Mouse (Mus musculus): ENCODE data around the gene Gm28372. TPM values are rescaled to one million over a fixed set of nuclear protein-coding genes. Genes with fewer than 3 reads are reported as not detected.

Gene Gm28372
- total RNA-seq, 1 experiment = not detected

- Histone ChIP-seq H3K4me1 (ENCODE audit: control insufficient read depth in 2 of 2, insufficient read depth in 2 of 2, low read length in 2 of 2, poor library complexity in 1 of 2) (no peaks in the 10 kb centered on the region), H3K27ac (ENCODE audit: insufficient read depth, low read depth, low read length, poor library complexity, severe bottlenecking) (no peak overlapping the region), H3K9me3 (ENCODE audit: control insufficient read depth, insufficient read depth, low read depth, low read length) (no peaks in the 10 kb centered on the region), H3K9ac (ENCODE audit: insufficient read depth, low read depth, low read length, poor library complexity, severe bottlenecking) (no peak overlapping the region), H3K4me3 (ENCODE audit: insufficient read depth in 1 of 2, low read depth in 1 of 2, low read length in 2 of 2, poor library complexity in 1 of 2, severe bottlenecking in 1 of 2) (no peak overlapping the region), H3K36me3 (ENCODE audit: control insufficient read depth, insufficient read depth, low read length, poor library complexity, severe bottlenecking) (no peaks in the 10 kb centered on the region)
- TF ChIP-seq HCFC1 (IDR thresholded peaks at IDR 0.05; ENCODE audit: borderline replicate concordance, insufficient read depth, low read length) (no peak), ZNF384 (IDR thresholded peaks at IDR 0.05; ENCODE audit: low read depth, low read length) (no peak), MAFK (IDR thresholded peaks at IDR 0.05; ENCODE audit: insufficient read depth, low read depth, low read length) (no peak), CHD2 (IDR thresholded peaks at IDR 0.05; ENCODE audit: low read depth, low read length) (no peak), ZC3H11A (IDR thresholded peaks at IDR 0.05; ENCODE audit: borderline replicate concordance, low read depth, low read length) (no peak)
- no peak for DNase-seq (ENCODE audit: low read depth, low spot score)
- in situ Hi-C loops (cut with MboI; ENCODE audit: low sequenced_read_pairs in 2 of 2, unreplicated experiment in 2 of 2) = no loop called here
Observed at GRCm38 (mm10) chr2:130451727-130452090, 46.7 kb downstream of the Gm28372 start.

- Histone ChIP-seq H3K9me3 (ENCODE audit: control insufficient read depth, insufficient read depth, low read depth, low read length) (no peaks in the 10 kb centered on the region), H3K9ac (ENCODE audit: insufficient read depth, low read depth, low read length, poor library complexity, severe bottlenecking) (no peak overlapping the region), H3K27ac (ENCODE audit: insufficient read depth, low read depth, low read length, poor library complexity, severe bottlenecking) (no peak overlapping the region), H3K4me3 (ENCODE audit: insufficient read depth in 1 of 2, low read depth in 1 of 2, low read length in 2 of 2, poor library complexity in 1 of 2, severe bottlenecking in 1 of 2) (no peak overlapping the region), H3K36me3 (ENCODE audit: control insufficient read depth, insufficient read depth, low read length, poor library complexity, severe bottlenecking) (no peaks in the 10 kb centered on the region), H3K4me1 (ENCODE audit: control insufficient read depth in 2 of 2, insufficient read depth in 2 of 2, low read length in 2 of 2, poor library complexity in 1 of 2) (no peaks in the 10 kb centered on the region)
- no peak for TF ChIP-seq HCFC1 (IDR thresholded peaks at IDR 0.05; ENCODE audit: borderline replicate concordance, insufficient read depth, low read length)
- TF ChIP-seq ZNF384 (IDR thresholded peaks at IDR 0.05; ENCODE audit: low read depth, low read length) = no peak
- TF ChIP-seq ZC3H11A (IDR thresholded peaks at IDR 0.05; ENCODE audit: borderline replicate concordance, low read depth, low read length) = no peak
- TF ChIP-seq MAFK (IDR thresholded peaks at IDR 0.05; ENCODE audit: insufficient read depth, low read depth, low read length) = no peak
- no peak for TF ChIP-seq CHD2 (IDR thresholded peaks at IDR 0.05; ENCODE audit: low read depth, low read length)
- in situ Hi-C loops (cut with MboI; ENCODE audit: low sequenced_read_pairs in 2 of 2, unreplicated experiment in 2 of 2) = no loop called here
- no peak for DNase-seq (ENCODE audit: low read depth, low spot score)
Observed at GRCm38 (mm10) chr2:130452266-130452665, 47.2 kb downstream of the Gm28372 start.

- DNase-seq (ENCODE audit: low read depth, low spot score) = no peak
- H3K9ac ChIP-seq (ENCODE audit: insufficient read depth, low read depth, low read length, poor library complexity, severe bottlenecking) = no peak overlapping the region
- H3K4me1 ChIP-seq (ENCODE audit: control insufficient read depth in 2 of 2, insufficient read depth in 2 of 2, low read length in 2 of 2, poor library complexity in 1 of 2) = no peaks in the 10 kb centered on the region
- no peak overlapping the region for H3K27ac ChIP-seq (ENCODE audit: insufficient read depth, low read depth, low read length, poor library complexity, severe bottlenecking)
- no peak for TF ChIP-seq HCFC1 (IDR thresholded peaks at IDR 0.05; ENCODE audit: borderline replicate concordance, insufficient read depth, low read length)
- no peak for TF ChIP-seq MAFK (IDR thresholded peaks at IDR 0.05; ENCODE audit: insufficient read depth, low read depth, low read length)
- TF ChIP-seq ZC3H11A (IDR thresholded peaks at IDR 0.05; ENCODE audit: borderline replicate concordance, low read depth, low read length) = no peak
- H3K4me3 ChIP-seq (ENCODE audit: insufficient read depth in 1 of 2, low read depth in 1 of 2, low read length in 2 of 2, poor library complexity in 1 of 2, severe bottlenecking in 1 of 2) = no peak overlapping the region
- in situ Hi-C loops (cut with MboI; ENCODE audit: low sequenced_read_pairs in 2 of 2, unreplicated experiment in 2 of 2) = no loop called here
- H3K9me3 ChIP-seq (ENCODE audit: control insufficient read depth, insufficient read depth, low read depth, low read length) = no peaks in the 10 kb centered on the region
- H3K36me3 ChIP-seq (ENCODE audit: control insufficient read depth, insufficient read depth, low read length, poor library complexity, severe bottlenecking) = no peaks in the 10 kb centered on the region
Observed at GRCm38 (mm10) chr2:130453421-130453820, 48.4 kb downstream of the Gm28372 start.

GRCm38 (mm10) chr2:130454748-130455370 is 49.8 kb downstream of the Gm28372 start:
- H3K27ac ChIP-seq (ENCODE audit: insufficient read depth, low read depth, low read length, poor library complexity, severe bottlenecking) = no peak overlapping the region
- no peak for TF ChIP-seq ZNF384 (IDR thresholded peaks at IDR 0.05; ENCODE audit: low read depth, low read length)
- TF ChIP-seq MAFK (IDR thresholded peaks at IDR 0.05; ENCODE audit: insufficient read depth, low read depth, low read length) = no peak
- TF ChIP-seq ZC3H11A (IDR thresholded peaks at IDR 0.05; ENCODE audit: borderline replicate concordance, low read depth, low read length) = no peak
- TF ChIP-seq HCFC1 (IDR thresholded peaks at IDR 0.05; ENCODE audit: borderline replicate concordance, insufficient read depth, low read length) = no peak
- TF ChIP-seq CHD2 (IDR thresholded peaks at IDR 0.05; ENCODE audit: low read depth, low read length) = no peak
- H3K9me3 ChIP-seq (ENCODE audit: control insufficient read depth, insufficient read depth, low read depth, low read length) = no peaks in the 10 kb centered on the region
- DNase-seq (ENCODE audit: low read depth, low spot score) = no peak
- no peak overlapping the region for H3K9ac ChIP-seq (ENCODE audit: insufficient read depth, low read depth, low read length, poor library complexity, severe bottlenecking)
- in situ Hi-C loops (cut with MboI; ENCODE audit: low sequenced_read_pairs in 2 of 2, unreplicated experiment in 2 of 2) = no loop called here
- no peak overlapping the region for H3K4me3 ChIP-seq (ENCODE audit: insufficient read depth in 1 of 2, low read depth in 1 of 2, low read length in 2 of 2, poor library complexity in 1 of 2, severe bottlenecking in 1 of 2)
- no peaks in the 10 kb centered on the region for H3K4me1 ChIP-seq (ENCODE audit: control insufficient read depth in 2 of 2, insufficient read depth in 2 of 2, low read length in 2 of 2, poor library complexity in 1 of 2)
- no peaks in the 10 kb centered on the region; the same call in 1 of the 2 replicates for H3K36me3 ChIP-seq (ENCODE audit: control insufficient read depth, insufficient read depth, low read length, poor library complexity, severe bottlenecking)

Other genes with a start within 250 kb of the Gm28372 start
- 278 and 339 TPM in 2 replicates for gene Snrpb, start 225.8 kb upstream of the Gm28372 start, total RNA-seq (2012; rRNA removed)
- 0.09 and 0.16 TPM in 2 replicates for gene Tmc2, start 210.0 kb upstream of the Gm28372 start, total RNA-seq (2012; rRNA removed)
- gene Nop56, start 130.8 kb upstream of the Gm28372 start, total RNA-seq (2012; rRNA removed) = 1,148 and 1,555 TPM in 2 replicates
- gene Idh3b, start 120.7 kb upstream of the Gm28372 start, total RNA-seq (2012; rRNA removed) = 100 and 129 TPM in 2 replicates
- gene Ebf4, start 110.1 kb upstream of the Gm28372 start, total RNA-seq (2012; rRNA removed) = 0.58 and 0.62 TPM in 2 replicates
- 52.2 and 61.2 TPM in 2 replicates for gene Cpxm1, start 7.7 kb upstream of the Gm28372 start, total RNA-seq (2012; rRNA removed)
- not detected in 2 replicates for gene 1700020A23Rik, start within 50 bp of the Gm28372 start, total RNA-seq (2012; rRNA removed)
- gene Tmem239, start 1.2 kb downstream of the Gm28372 start, total RNA-seq (2012; rRNA removed) = not detected in 2 replicates
- gene Vps16, start 19.1 kb downstream of the Gm28372 start, total RNA-seq (2012; rRNA removed) = 111 and 164 TPM in 2 replicates
- gene Pced1a, start 19.5 kb downstream of the Gm28372 start, total RNA-seq (2012; rRNA removed) = 13.1 and 14.4 TPM in 2 replicates
- gene Ptpra, start 45.0 kb downstream of the Gm28372 start, total RNA-seq (2012; rRNA removed) = 35.1 and 40.6 TPM in 2 replicates
- gene Mrps26, start 158.5 kb downstream of the Gm28372 start, total RNA-seq (2012; rRNA removed) = 42.6 and 57.0 TPM in 2 replicates
- gene Oxt, start 170.9 kb downstream of the Gm28372 start, total RNA-seq (2012; rRNA removed) = 0.45 TPM in 1 of 2 replicates, not detected in the other
- not detected in 2 replicates for gene Avp, start 177.3 kb downstream of the Gm28372 start, total RNA-seq (2012; rRNA removed)
- gene Fastkd5, start 224.8 kb downstream of the Gm28372 start, total RNA-seq (2012; rRNA removed) = 22.0 and 22.2 TPM in 2 replicates
- gene Ubox5, start 224.8 kb downstream of the Gm28372 start, total RNA-seq (2012; rRNA removed) = 5.0 and 5.8 TPM in 2 replicates
- 3.4 and 4.4 TPM in 2 replicates for gene Lzts3, start 237.6 kb downstream of the Gm28372 start, total RNA-seq (2012; rRNA removed)

Measured in ES-E14 (cell line).